Mouse (Mus musculus) liver, postnatal 0 days (tissue): Measurements from ENCODE around the gene Lctl. TPM values are rescaled to one million over a fixed set of nuclear protein-coding genes. Genes with fewer than 3 reads are reported as not detected.
"Not testable (repeated sequence)": the region's sequence is repeated elsewhere in the genome, so short reads cannot be mapped to it uniquely, and the experiment has no call there.

Experiments
- ATAC-seq: fragments of 200-750 bp; cut with Nextera tagmentation; 2 replicates; pipeline ENCODE4 v1.8.0; 2017; ENCODE audit warnings: mild to moderate bottlenecking, moderate library complexity
- DNase-seq: peaks from one replicate; pipeline ENCODE4 v3.0.0-alpha.2; 2016
- H3K27ac ChIP-seq: fragments of 300-500 bp; sonication (generic); 2 replicates; pipeline ENCODE4 v1.5.1; 2014; ENCODE audit warnings: antibody characterized with exemption, moderate library complexity, mild to moderate bottlenecking, low read depth
- H3K27me3 ChIP-seq: fragments of 300-500 bp; sonication (generic); 2 replicates; pipeline ENCODE4 v1.6.1; 2014; ENCODE audit warnings: low read length, control low read depth, mixed read lengths; ENCODE audit not compliant: insufficient read depth
- H3K36me3 ChIP-seq: fragments of 300-500 bp; sonication (generic); replicated peaks from 2 replicates; pipeline ENCODE4 v1.6.1; 2014; ENCODE audit warnings: mild to moderate bottlenecking, control low read depth, low read length, moderate library complexity, mixed read lengths; ENCODE audit not compliant: insufficient read depth
- H3K4me1 ChIP-seq: fragments of 300-500 bp; sonication (generic); 2 replicates; pipeline ENCODE4 v1.6.1; 2014; ENCODE audit warnings: antibody characterized with exemption, mild to moderate bottlenecking, control low read depth; ENCODE audit not compliant: insufficient read depth
- H3K4me2 ChIP-seq: fragments of 300-500 bp; sonication (generic); 2 replicates; pipeline ENCODE4 v1.6.1; 2014; ENCODE audit warnings: low read depth, mild to moderate bottlenecking, low read length, moderate library complexity, mixed read lengths
- H3K4me3 ChIP-seq: fragments of 300-500 bp; sonication (generic); 2 replicates; pipeline ENCODE4 v1.5.1; 2014; ENCODE audit warnings: low read depth, low read length
- H3K9ac ChIP-seq: fragments of 300-500 bp; sonication (generic); replicated peaks from 2 replicates; pipeline ENCODE4 v1.6.1; 2014; ENCODE audit warnings: mild to moderate bottlenecking, moderate library complexity
- H3K9me3 ChIP-seq: fragments of 300-500 bp; sonication (generic); 2 replicates; pipeline ENCODE4 v1.6.1; 2016; ENCODE audit warnings: mild to moderate bottlenecking, control low read depth, low read length, mixed read lengths
- CTCF ChIP-seq: sonication (generic); IDR thresholded peaks from 2 replicates; pipeline ENCODE4 v1.5.1; 2016; ENCODE audit warnings: antibody characterized with exemption, low read depth
- EP300 ChIP-seq: IDR thresholded peaks from 2 replicates; pipeline ENCODE4 v1.6.1; 2016; ENCODE audit warnings: antibody characterized with exemption, low read depth, mild to moderate bottlenecking
- WGBS: fragments of 180-500 bp; shearing (Covaris S2); extraction: QIAGEN DNeasy Blood & Tissue Kit; methylation state at CpG from one replicate; pipeline ENCODE4 v1.1.7; 2014; ENCODE audit not compliant: insufficient replicate concordance; 5-methylcytosine and 5-hydroxymethylcytosine counted together
- polyA plus RNA-seq: library from polyadenylated mRNA; unstranded; fragments of >200 nt; fragmentation: Nextera tagmentation; extraction: Ambion mirVana; gene quantifications from 2 replicates; pipeline ENCODE4 v1.2.1, GENCODE M21; 2015

Lctl gene
- polyA plus RNA-seq, 1 experiment from 2014 or later: not detected

- no peaks in the 10 kb centered on the region for H3K36me3 ChIP-seq
Observed at GRCm38 (mm10) chr9:64125307-64125706, 8.4 kb downstream of the Lctl start.

GRCm38 (mm10) chr9:64126121-64126520 is 9.2 kb downstream of the Lctl start:
- Histone ChIP-seq H3K9me3 (no peaks in the 10 kb centered on the region), H3K27ac (no peak overlapping the region), H3K9ac (no peak overlapping the region), H3K36me3 (no peaks in the 10 kb centered on the region), H3K27me3 (no peaks in the 10 kb centered on the region), H3K4me1 (no peaks in the 10 kb centered on the region), H3K4me3 (no peak overlapping the region), H3K4me2 (no peak overlapping the region)
- TF ChIP-seq EP300: no peak
- no peak for TF ChIP-seq CTCF
- 33% methylated on average over 12 of the region's 12 CpGs for WGBS
- no peak for DNase-seq
- no peak for ATAC-seq

More at GRCm38 (mm10) chr9:64125307-64125706, 8.4 kb downstream of the Lctl start:
- Histone ChIP-seq H3K4me1 (no peaks in the 10 kb centered on the region), H3K4me2 (no peak overlapping the region), H3K27me3 (no peaks in the 10 kb centered on the region), H3K9ac (no peak overlapping the region), H3K9me3 (no peaks in the 10 kb centered on the region), H3K27ac (no peak overlapping the region), H3K4me3 (no peak overlapping the region)
- DNase-seq (no peak), ATAC-seq (no peak)
- WGBS: 73% methylated on average over 3 of the region's 3 CpGs
- no peak for TF ChIP-seq CTCF
- TF ChIP-seq EP300: no peak

- Histone ChIP-seq H3K36me3 (peaks cover under 1% of the 10 kb centered on the region; the same call in 1 of the 2 replicates), H3K4me1 (no peaks in the 10 kb centered on the region), H3K4me2 (no peak overlapping the region), H3K9ac (no peak overlapping the region), H3K9me3 (no peaks in the 10 kb centered on the region), H3K27me3 (no peaks in the 10 kb centered on the region), H3K27ac (no peak overlapping the region), H3K4me3 (no peak overlapping the region)
- ATAC-seq (no peak), DNase-seq (no peak)
- TF ChIP-seq CTCF: no peak
- no peak for TF ChIP-seq EP300
- WGBS: 70% methylated on average over 6 of the region's 6 CpGs
Observed at GRCm38 (mm10) chr9:64131623-64132022, 14.7 kb downstream of the Lctl start.

GRCm38 (mm10) chr9:64138896-64139295 is 21.9 kb downstream of the Lctl start:
- peaks cover 26% of the 10 kb centered on the region for H3K36me3 ChIP-seq
- TF ChIP-seq CTCF: peak; percentile 76
- H3K4me3 ChIP-seq, H3K27ac ChIP-seq, H3K27me3 ChIP-seq, H3K4me2 ChIP-seq, H3K9me3 ChIP-seq, ATAC-seq, H3K9ac ChIP-seq, H3K4me1 ChIP-seq: not testable (repeated sequence)
- WGBS: 7% methylated on average over 6 of the region's 6 CpGs
- peak; percentile 44 for DNase-seq

GRCm38 (mm10) chr9:64139879-64140278 is 22.9 kb downstream of the Lctl start:
- H3K4me3 ChIP-seq: no peak overlapping the region
- DNase-seq: no peak
- ATAC-seq: no peak
- no peaks in the 10 kb centered on the region for H3K4me1 ChIP-seq
- no peak overlapping the region for H3K4me2 ChIP-seq
- H3K9ac ChIP-seq: no peak overlapping the region
- no peaks in the 10 kb centered on the region for H3K9me3 ChIP-seq
- peaks cover 27% of the 10 kb centered on the region for H3K36me3 ChIP-seq
- 65% methylated on average over 9 of the region's 9 CpGs for WGBS
- TF ChIP-seq EP300 (no peak), CTCF (no peak)
- H3K27me3 ChIP-seq: no peaks in the 10 kb centered on the region
- H3K27ac ChIP-seq: no peak overlapping the region

GRCm38 (mm10) chr9:64156641-64157040 is 39.7 kb downstream of the Lctl start:
- Histone ChIP-seq H3K27ac (no peak overlapping the region), H3K4me2 (no peak overlapping the region), H3K4me1 (no peaks in the 10 kb centered on the region), H3K9me3 (no peaks in the 10 kb centered on the region), H3K4me3 (no peak overlapping the region), H3K27me3 (no peaks in the 10 kb centered on the region), H3K9ac (no peak overlapping the region), H3K36me3 (peaks cover 42% of the 10 kb centered on the region)
- ATAC-seq (no peak), DNase-seq (no peak)
- 44% methylated on average over 1 of the region's 1 CpGs for WGBS
- TF ChIP-seq EP300 (no peak), CTCF (no peak)

- ATAC-seq (no peak), DNase-seq (no peak)
- H3K4me1 ChIP-seq: no peaks in the 10 kb centered on the region
- peaks cover 36% of the 10 kb centered on the region for H3K36me3 ChIP-seq
- H3K27ac ChIP-seq: no peak overlapping the region
- no peak overlapping the region for H3K4me3 ChIP-seq
- H3K9me3 ChIP-seq: no peaks in the 10 kb centered on the region
- no peak overlapping the region for H3K4me2 ChIP-seq
- WGBS: 92% methylated on average over 5 of the region's 5 CpGs
- TF ChIP-seq CTCF (no peak), EP300 (no peak)
- H3K27me3 ChIP-seq: no peaks in the 10 kb centered on the region
- no peak overlapping the region for H3K9ac ChIP-seq
Observed at GRCm38 (mm10) chr9:64160471-64160870, 43.5 kb downstream of the Lctl start.

- ATAC-seq, H3K27me3 ChIP-seq, H3K27ac ChIP-seq, H3K4me1 ChIP-seq, DNase-seq, H3K9me3 ChIP-seq, H3K4me3 ChIP-seq, H3K9ac ChIP-seq, H3K4me2 ChIP-seq: not testable (repeated sequence)
- 93% methylated on average over 3 of the region's 3 CpGs for WGBS
- H3K36me3 ChIP-seq: peaks cover 16% of the 10 kb centered on the region
Observed at GRCm38 (mm10) chr9:64169967-64170366, 53.0 kb downstream of the Lctl start.
